Mouse (Mus musculus) ovary, postnatal 10 days (tissue): ENCODE measurements around the gene Mxi1.
"Not testable (repeated sequence)": the region's sequence is repeated elsewhere in the genome, so short reads cannot be mapped to it uniquely, and the experiment has no call there.

ENCODE experiments used
- DNase-seq: peaks from one replicate; pipeline ENCODE4 v3.0.0; 2022; ENCODE audit warnings: low spot score

The Mxi1 gene

GRCm38 (mm10) chr19:53366057-53366775 lies 55.9 kb downstream of the Mxi1 start:
- DNase-seq, result no peak

DNA sequence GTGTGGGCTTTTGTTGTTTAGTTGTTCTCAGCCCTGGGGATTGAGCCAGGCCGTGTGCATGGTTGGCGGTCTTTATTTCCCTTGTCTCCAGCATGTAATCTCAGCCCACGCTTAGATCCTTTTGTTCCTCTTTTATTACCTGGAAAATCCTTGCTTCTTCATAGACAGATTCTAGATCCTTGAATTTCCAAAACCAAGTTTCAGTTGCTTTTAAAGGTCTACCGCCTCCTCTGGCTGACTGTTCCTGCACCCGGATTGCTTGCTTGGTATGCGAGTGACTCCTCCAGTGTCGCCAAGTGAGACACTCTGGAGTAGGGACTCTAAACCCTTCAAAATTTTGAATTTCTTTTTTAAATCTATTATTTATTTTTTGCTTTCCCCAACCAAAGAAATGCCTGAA lies 56.6 kb downstream of the Mxi1 start:
- no peak for DNase-seq

- DNase-seq, result peak; percentile 58
These were observed 59.2 kb downstream of the Mxi1 start for GRCm38 (mm10) chr19:53369469-53370043.

GRCm38 (mm10) chr19:53370233-53370632 lies 59.9 kb downstream of the Mxi1 start:
- DNase-seq, result no peak

GRCm38 (mm10) chr19:53371666-53372065 lies 61.3 kb downstream of the Mxi1 start, which contains the start of gene Gm10197:
TSS of gene Gm10197 (minus strand) at chr19:53371766.
- no peak for DNase-seq

GRCm38 (mm10) chr19:53373570-53373969 lies 63.3 kb downstream of the Mxi1 start:
- DNase-seq, result no peak

- no peak for DNase-seq
These were observed 65.0 kb downstream of the Mxi1 start for GRCm38 (mm10) chr19:53375299-53375698.

- DNase-seq, result no peak
These were observed 65.5 kb downstream of the Mxi1 start for GRCm38 (mm10) chr19:53375816-53376215.

- no peak for DNase-seq
These were observed 67.3 kb downstream of the Mxi1 start for GRCm38 (mm10) chr19:53377652-53378051.

GRCm38 (mm10) chr19:53378421-53378820 lies 68.1 kb downstream of the Mxi1 start:
- DNase-seq, result no peak

GRCm38 (mm10) chr19:53383336-53383735 lies 73.0 kb downstream of the Mxi1 start:
- no peak for DNase-seq

DNA sequence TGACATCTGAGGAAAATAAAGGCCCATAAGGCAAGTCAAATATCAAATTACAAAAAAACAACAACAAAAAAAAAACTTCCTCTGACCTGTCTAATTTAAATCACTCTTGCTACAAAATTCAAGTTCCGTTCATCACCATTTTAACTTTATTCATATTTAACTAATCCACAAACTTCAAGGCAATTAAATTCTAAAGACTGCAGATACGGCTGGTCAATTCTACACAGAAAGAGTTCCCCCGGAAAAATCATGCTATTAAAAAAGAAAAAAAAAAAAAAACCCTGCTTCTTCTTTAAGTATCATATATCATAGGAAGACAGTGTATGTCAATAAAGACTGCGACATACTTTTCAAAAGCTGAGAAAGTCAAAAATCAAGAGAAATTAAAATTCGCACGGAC lies 79.1 kb downstream of the Mxi1 start:
- DNase-seq, result no peak

- no peak for DNase-seq
These were observed 79.6 kb downstream of the Mxi1 start for GRCm38 (mm10) chr19:53389851-53390431.

DNA sequence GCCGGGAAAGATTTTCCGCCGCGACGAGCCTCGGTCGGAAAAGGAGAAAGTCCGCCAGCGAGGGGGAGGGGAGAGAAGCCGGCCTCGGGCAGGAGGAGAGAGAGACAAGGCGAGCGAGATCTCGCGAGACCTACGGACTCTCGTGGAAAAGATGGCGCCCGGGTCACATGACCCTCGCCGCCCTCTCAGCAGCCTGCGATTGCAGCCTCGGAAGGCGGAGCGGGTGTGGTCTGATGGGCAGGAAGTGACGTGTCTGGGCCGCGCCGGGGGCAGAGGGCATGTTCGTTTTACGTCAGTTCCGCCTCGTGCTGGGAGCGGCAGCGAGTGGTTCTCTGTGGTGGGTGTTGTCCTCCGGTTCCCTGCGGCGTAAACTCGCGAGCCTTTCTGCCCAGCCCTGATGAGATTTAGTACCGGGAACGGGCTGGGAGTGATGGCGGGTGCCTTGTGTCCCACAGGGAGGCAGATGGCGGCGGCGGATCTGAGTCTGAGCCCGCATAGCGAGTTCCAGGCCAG lies 80.2 kb downstream of the Mxi1 start, which contains the start of gene Smndc1:
Gene Smndc1, minus strand, starts transcription at position 84 of the 513 bp plus-strand sequence.
- peak; percentile 86 for DNase-seq

DNA sequence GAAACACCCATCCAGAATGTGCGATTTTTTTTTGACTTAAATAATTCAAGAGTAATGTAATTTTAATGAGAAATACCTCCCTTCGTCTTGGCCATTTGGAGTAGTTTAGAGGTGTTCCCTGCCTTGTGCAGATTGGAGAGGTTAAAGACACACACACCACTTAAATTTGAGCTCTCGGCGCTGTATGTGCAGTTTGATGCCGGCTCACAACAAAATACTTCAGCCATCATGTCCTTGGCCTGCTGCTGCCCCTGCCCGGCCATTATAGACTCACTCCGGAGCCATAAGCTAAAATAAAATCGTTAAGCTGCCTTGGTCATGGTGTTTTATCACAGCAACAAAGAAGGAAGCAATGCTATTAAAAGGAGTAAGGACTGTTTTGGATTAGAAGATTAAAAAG lies 81.1 kb downstream of the Mxi1 start:
- DNase-seq, result no peak

GRCm38 (mm10) chr19:53391787-53392186 lies 81.5 kb downstream of the Mxi1 start:
- no peak for DNase-seq

DNA sequence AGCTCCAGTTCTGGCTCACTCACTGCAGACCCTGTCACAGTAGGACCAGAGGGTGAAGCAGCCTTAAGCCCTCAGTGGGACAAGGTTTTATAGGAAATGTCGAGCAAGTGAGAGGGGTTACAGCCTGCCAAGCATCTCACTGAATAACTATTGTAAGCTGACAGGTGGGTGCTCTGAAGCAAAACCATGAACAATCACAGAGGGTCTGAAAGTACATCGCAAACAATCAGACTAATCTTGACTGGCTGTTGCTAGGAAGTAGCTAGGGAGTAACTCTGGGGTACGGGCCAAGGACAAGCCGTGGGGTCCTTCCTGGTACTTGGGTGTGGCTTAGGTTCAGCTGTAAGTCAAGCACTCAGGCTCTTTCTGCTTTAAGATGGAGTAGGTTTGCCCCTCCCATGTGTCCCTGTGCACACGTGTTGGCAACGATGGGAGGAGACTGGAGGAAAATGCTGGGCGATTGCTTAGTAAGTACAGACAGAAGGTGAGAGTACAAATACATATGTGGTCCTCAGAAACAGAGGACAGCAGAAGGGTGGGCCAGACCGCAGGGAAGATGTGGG lies 82.5 kb downstream of the Mxi1 start:
- no peak for DNase-seq

- DNase-seq, result no peak
These were observed 83.3 kb downstream of the Mxi1 start for GRCm38 (mm10) chr19:53393646-53394045.

- DNase-seq, result no peak
These were observed 84.2 kb downstream of the Mxi1 start for GRCm38 (mm10) chr19:53394552-53394951.

DNA sequence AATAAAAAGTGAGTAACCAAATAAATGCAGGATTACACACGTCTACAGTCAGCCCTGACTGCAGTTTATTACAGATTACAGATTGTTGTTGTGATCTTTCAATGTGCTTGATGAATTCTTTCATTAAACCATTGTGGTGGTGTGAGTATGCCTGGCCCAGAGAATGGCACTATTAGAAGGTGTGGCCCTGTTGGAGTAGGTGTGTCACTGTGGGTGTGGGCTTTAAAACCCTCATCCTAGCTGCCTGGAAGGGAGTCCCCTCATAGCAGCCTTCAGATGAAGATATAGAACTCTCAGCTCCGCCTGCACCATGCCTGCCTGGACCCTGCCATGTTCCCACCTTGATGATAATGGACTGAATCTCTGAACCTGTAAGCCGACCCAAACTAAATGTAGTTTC lies 84.6 kb downstream of the Mxi1 start:
- DNase-seq, result not testable (repeated sequence)

GRCm38 (mm10) chr19:53395805-53396204 lies 85.5 kb downstream of the Mxi1 start:
- not testable (repeated sequence) for DNase-seq

DNA sequence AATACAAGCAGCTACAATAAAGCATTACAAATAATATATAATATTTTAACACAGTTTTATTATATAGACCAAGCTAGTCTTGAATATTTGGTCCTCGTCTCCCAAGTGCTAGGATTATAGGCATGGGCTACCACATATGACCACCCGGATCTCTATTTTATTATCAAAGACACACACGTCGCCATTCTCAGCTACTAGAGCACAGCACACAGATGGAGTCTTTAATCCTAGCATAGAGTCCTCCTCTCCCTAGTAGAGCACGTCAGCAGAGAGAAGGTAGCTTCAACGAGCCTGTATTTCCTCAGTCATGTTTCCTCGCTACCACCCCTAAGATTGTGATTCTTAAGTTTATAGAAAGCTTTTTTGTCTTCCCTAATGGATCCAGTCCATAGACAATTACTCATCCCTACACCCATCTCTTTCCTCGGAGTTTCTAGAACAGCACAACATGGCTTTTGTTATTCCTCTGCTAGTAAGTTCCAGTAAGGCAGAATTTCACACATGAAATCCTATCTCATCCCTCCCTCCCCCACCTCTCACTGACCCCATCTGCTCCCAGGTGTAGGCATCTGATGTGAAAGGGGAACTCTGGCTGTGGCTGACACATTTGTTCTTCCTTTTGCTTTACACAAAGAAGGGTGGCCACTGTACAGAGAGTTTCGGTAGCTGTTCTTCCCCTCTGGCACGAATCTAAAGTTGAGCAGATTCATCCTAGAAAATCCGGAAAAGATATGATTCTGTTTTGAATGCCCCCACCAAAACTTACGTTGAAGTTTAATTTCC lies 87.3 kb downstream of the Mxi1 start:
- no peak for DNase-seq
